In genomic region chr3:105796761-105797160, GRCm38 (mm10) we compare ENCODE assay signal across 12 mouse cellular contexts.
"Had no signal": no experiment of that assay in that cellular context is flagged by ENCODE, and none has a peak within 500 bp of the region (broad histone marks: within the 10 kb centered on the region; RNA-seq: fewer than 3 reads in every experiment).

No protein-coding gene starts in this region.

- H3K27me3 ChIP-seq: limb, embryonic 12.5 days; neural tube, embryonic 12.5 days had no signal

- DNase-seq: kidney, adult 8-10 months; kidney, postnatal 25 days; layer of hippocampus, adult 9-11 months; lung, adult 18-20 months; midbrain, embryonic 14.5 days; right cerebral cortex, postnatal 14 days; thymus, adult 18-20 months; thymus, postnatal 14 days had no signal

- H3K9me3 ChIP-seq: limb, embryonic 12.5 days; midbrain, embryonic 10.5 days; neural tube, embryonic 12.5 days had no signal

- H3K36me3 ChIP-seq: limb, embryonic 12.5 days; neural tube, embryonic 12.5 days had no signal

- ATAC-seq: intestine, postnatal 0 days had no signal

- H3K4me3 ChIP-seq: limb, embryonic 12.5 days; midbrain, embryonic 10.5 days; neural tube, embryonic 12.5 days had no signal

- H3K9ac ChIP-seq: limb, embryonic 12.5 days; neural tube, embryonic 12.5 days had no signal

- H3K27ac ChIP-seq: limb, embryonic 12.5 days; midbrain, embryonic 10.5 days; neural tube, embryonic 12.5 days had no signal
